Mouse (Mus musculus): Measurements from ENCODE around the gene Nfu1. TPM values are rescaled to one million over a fixed set of nuclear protein-coding genes. Genes with fewer than 3 reads are reported as not detected.
"Not testable (repeated sequence)": the region's sequence is repeated elsewhere in the genome, so short reads cannot be mapped to it uniquely, and the experiment has no call there.

Gene Nfu1
- polyA plus RNA-seq, 1 experiment, result 100 TPM

- Histone ChIP-seq H3K4me1 (replicated peaks; ENCODE audit: control insufficient read depth, insufficient read depth, low read length) (peaks cover 20% of the 10 kb centered on the region), H3K27ac (ENCODE audit: control insufficient read depth, insufficient read depth, low read length) (peak overlapping the region; percentile 91), H3K36me3 (ENCODE audit: control insufficient read depth, insufficient read depth, low read length) (no peaks in the 10 kb centered on the region), H3K27me3 (ENCODE audit: control insufficient read depth, insufficient read depth, low read length) (no peaks in the 10 kb centered on the region), H3K4me3 (ENCODE audit: control insufficient read depth, insufficient read depth, low read length) (peak overlapping the region; percentile 78)
- no peak for DNase-seq
- TF ChIP-seq CTCF (IDR thresholded peaks at IDR 0.05; ENCODE audit: borderline replicate concordance, control insufficient read depth, extremely low read depth, insufficient read depth, low read length, poor library complexity), result no peak
- TF ChIP-seq POLR2A (IDR thresholded peaks at IDR 0.05; ENCODE audit: control insufficient read depth, extremely low read depth, insufficient read depth, low read length, poor library complexity), result no peak
- WGBS, result under 1% methylated on average over 11 of the region's 11 CpGs
These were observed 32.9 kb downstream of the Nfu1 start for GRCm38 (mm10) chr6:87042004-87042336.

GRCm38 (mm10) chr6:87042337-87043130 lies 33.5 kb downstream of the Nfu1 start, which contains the start of gene Gfpt1:
Gene Gfpt1, plus strand, starts transcription at chr6:87042846.
- Histone ChIP-seq H3K4me1 (replicated peaks; ENCODE audit: control insufficient read depth, insufficient read depth, low read length) (peaks cover 20% of the 10 kb centered on the region), H3K27ac (ENCODE audit: control insufficient read depth, insufficient read depth, low read length) (peak within 1 kb of the TSS; percentile 91), H3K27me3 (ENCODE audit: control insufficient read depth, insufficient read depth, low read length) (no peaks in the 10 kb centered on the region), H3K36me3 (ENCODE audit: control insufficient read depth, insufficient read depth, low read length) (no peaks in the 10 kb centered on the region), H3K4me3 (ENCODE audit: control insufficient read depth, insufficient read depth, low read length) (peak within 1 kb of the TSS; percentile 78)
- peak; percentile 95 for DNase-seq
- peak; percentile 99 for TF ChIP-seq POLR2A (IDR thresholded peaks at IDR 0.05; ENCODE audit: control insufficient read depth, extremely low read depth, insufficient read depth, low read length, poor library complexity)
- TF ChIP-seq CTCF (IDR thresholded peaks at IDR 0.05; ENCODE audit: borderline replicate concordance, control insufficient read depth, extremely low read depth, insufficient read depth, low read length, poor library complexity), result 0 out of 2 replicates have a peak, but pooled peaks have one; percentile 27
- under 1% methylated on average over 68 of the region's 68 CpGs for WGBS

- no peak for TF ChIP-seq CTCF (IDR thresholded peaks at IDR 0.05; ENCODE audit: borderline replicate concordance, control insufficient read depth, extremely low read depth, insufficient read depth, low read length, poor library complexity)
- no peak for TF ChIP-seq POLR2A (IDR thresholded peaks at IDR 0.05; ENCODE audit: control insufficient read depth, extremely low read depth, insufficient read depth, low read length, poor library complexity)
These were observed 34.1 kb downstream of the Nfu1 start for GRCm38 (mm10) chr6:87043131-87043516.

GRCm38 (mm10) chr6:87044895-87045294 lies 35.9 kb downstream of the Nfu1 start:
- Histone ChIP-seq H3K36me3 (ENCODE audit: control insufficient read depth, insufficient read depth, low read length) (no peaks in the 10 kb centered on the region), H3K4me1 (replicated peaks; ENCODE audit: control insufficient read depth, insufficient read depth, low read length) (peaks cover 15% of the 10 kb centered on the region), H3K27ac (ENCODE audit: control insufficient read depth, insufficient read depth, low read length) (no peak overlapping the region), H3K27me3 (ENCODE audit: control insufficient read depth, insufficient read depth, low read length) (no peaks in the 10 kb centered on the region), H3K4me3 (ENCODE audit: control insufficient read depth, insufficient read depth, low read length) (no peak overlapping the region)
- TF ChIP-seq CTCF (IDR thresholded peaks at IDR 0.05; ENCODE audit: borderline replicate concordance, control insufficient read depth, extremely low read depth, insufficient read depth, low read length, poor library complexity) (no peak), POLR2A (IDR thresholded peaks at IDR 0.05; ENCODE audit: control insufficient read depth, extremely low read depth, insufficient read depth, low read length, poor library complexity) (no peak)
- 90% methylated on average over 2 of the region's 2 CpGs for WGBS
- DNase-seq, result no peak

More at GRCm38 (mm10) chr6:87043131-87043516, 34.1 kb downstream of the Nfu1 start:
- peak overlapping the region; percentile 78 for H3K4me3 ChIP-seq (ENCODE audit: control insufficient read depth, insufficient read depth, low read length)
- DNase-seq, result no peak
- H3K4me1 ChIP-seq (replicated peaks; ENCODE audit: control insufficient read depth, insufficient read depth, low read length), result peaks cover 15% of the 10 kb centered on the region
- no peaks in the 10 kb centered on the region for H3K27me3 ChIP-seq (ENCODE audit: control insufficient read depth, insufficient read depth, low read length)
- no peak overlapping the region for H3K27ac ChIP-seq (ENCODE audit: control insufficient read depth, insufficient read depth, low read length)
- 8% methylated on average over 9 of the region's 9 CpGs for WGBS
- no peaks in the 10 kb centered on the region for H3K36me3 ChIP-seq (ENCODE audit: control insufficient read depth, insufficient read depth, low read length)

- Histone ChIP-seq H3K36me3 (ENCODE audit: control insufficient read depth, insufficient read depth, low read length) (no peaks in the 10 kb centered on the region), H3K4me3 (ENCODE audit: control insufficient read depth, insufficient read depth, low read length) (no peak overlapping the region), H3K4me1 (replicated peaks; ENCODE audit: control insufficient read depth, insufficient read depth, low read length) (peaks cover 9% of the 10 kb centered on the region), H3K27ac (ENCODE audit: control insufficient read depth, insufficient read depth, low read length) (no peak overlapping the region), H3K27me3 (ENCODE audit: control insufficient read depth, insufficient read depth, low read length) (no peaks in the 10 kb centered on the region)
- TF ChIP-seq CTCF (IDR thresholded peaks at IDR 0.05; ENCODE audit: borderline replicate concordance, control insufficient read depth, extremely low read depth, insufficient read depth, low read length, poor library complexity) (no peak), POLR2A (IDR thresholded peaks at IDR 0.05; ENCODE audit: control insufficient read depth, extremely low read depth, insufficient read depth, low read length, poor library complexity) (no peak)
- WGBS, result 96% methylated on average over 3 of the region's 3 CpGs
- no peak for DNase-seq
These were observed 36.5 kb downstream of the Nfu1 start for GRCm38 (mm10) chr6:87045507-87045906.

- H3K36me3 ChIP-seq (ENCODE audit: control insufficient read depth, insufficient read depth, low read length), result peaks cover 15% of the 10 kb centered on the region
- DNase-seq; H3K4me1 ChIP-seq (replicated peaks; ENCODE audit: control insufficient read depth, insufficient read depth, low read length); H3K4me3 ChIP-seq (ENCODE audit: control insufficient read depth, insufficient read depth, low read length); H3K27ac ChIP-seq (ENCODE audit: control insufficient read depth, insufficient read depth, low read length); H3K27me3 ChIP-seq (ENCODE audit: control insufficient read depth, insufficient read depth, low read length): not testable (repeated sequence)
- over 99% methylated on average over 7 of the region's 7 CpGs for WGBS
These were observed 39.7 kb downstream of the Nfu1 start for GRCm38 (mm10) chr6:87048712-87049111.

All from thymus, adult 2 months (tissue).